Mouse (Mus musculus) limb, embryonic 15.5 days (tissue): Measurements from ENCODE around the gene Gm28053. TPM values are rescaled to one million over a fixed set of nuclear protein-coding genes. Genes with fewer than 3 reads are reported as not detected.

Experiments used
- ATAC-seq: fragments of 200-750 bp; cut with Nextera tagmentation; 2 replicates; pipeline ENCODE4 v1.8.0; 2017; ENCODE audit warnings: low read depth, moderate TSS enrichment; ENCODE audit not compliant: insufficient number of reproducible peaks, low FRiP score, low TSS enrichment
- H3K27ac ChIP-seq: fragments of 300-500 bp; sonication (generic); 2 replicates; pipeline ENCODE4 v1.5.1; 2015; ENCODE audit warnings: moderate library complexity, mild to moderate bottlenecking, inconsistent platforms
- H3K27me3 ChIP-seq: fragments of 300-500 bp; sonication (generic); 2 replicates; pipeline ENCODE4 v1.6.1; 2015; ENCODE audit warnings: inconsistent platforms
- H3K36me3 ChIP-seq: fragments of 300-500 bp; sonication (generic); 2 replicates; pipeline ENCODE4 v1.6.1; 2015; ENCODE audit warnings: inconsistent platforms
- H3K4me1 ChIP-seq: fragments of 300-500 bp; sonication (generic); 2 replicates; pipeline ENCODE4 v1.6.1; 2015; ENCODE audit warnings: inconsistent platforms
- H3K4me2 ChIP-seq: fragments of 300-500 bp; sonication (generic); 2 replicates; pipeline ENCODE4 v1.6.1; 2015; ENCODE audit warnings: mild to moderate bottlenecking, inconsistent platforms
- H3K4me3 ChIP-seq: fragments of 300-500 bp; sonication (generic); 2 replicates; pipeline ENCODE4 v1.5.1; 2015; ENCODE audit warnings: mild to moderate bottlenecking, inconsistent platforms
- H3K9ac ChIP-seq: fragments of 300-500 bp; sonication (generic); 2 replicates; pipeline ENCODE4 v1.6.1; 2015; ENCODE audit warnings: inconsistent platforms
- H3K9me3 ChIP-seq: fragments of 300-500 bp; sonication (generic); 2 replicates; pipeline ENCODE4 v1.6.1; 2016; ENCODE audit warnings: inconsistent platforms
- WGBS: fragments of 180-500 bp; shearing (Covaris S2); methylation state at CpG from one replicate; pipeline ENCODE4 v1.1.7; 2015; 5-methylcytosine and 5-hydroxymethylcytosine counted together
- polyA plus RNA-seq: library from polyadenylated mRNA; unstranded; fragments of >200 nt; fragmentation: Nextera tagmentation; extraction: Ambion mirVana; gene quantifications from 2 replicates; pipeline ENCODE4 v1.2.1, GENCODE M21; 2015

The Gm28053 gene
- polyA plus RNA-seq, 1 experiment from 2014 or later, result 2.4 TPM

DNA sequence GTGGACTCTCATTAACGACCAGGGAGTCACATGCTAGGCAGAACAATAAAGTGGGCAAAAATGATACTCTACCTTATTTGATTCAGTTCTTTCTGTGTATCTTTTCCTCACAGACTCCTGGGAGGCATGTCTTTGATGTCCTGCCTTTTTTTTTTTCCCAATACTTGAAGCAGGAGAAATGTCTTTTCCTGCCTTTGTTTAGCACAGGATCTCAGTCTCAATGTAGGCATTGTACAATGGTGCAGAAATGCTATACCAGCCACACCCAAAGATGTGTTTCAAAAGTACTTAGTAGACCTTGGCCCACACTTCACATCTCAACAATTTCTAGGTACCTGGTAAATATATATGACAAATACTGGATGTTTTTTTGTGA, 20.9 kb upstream of the Gm28053 start:
- 40% methylated on average over 1 of the region's 1 CpGs for WGBS

DNA sequence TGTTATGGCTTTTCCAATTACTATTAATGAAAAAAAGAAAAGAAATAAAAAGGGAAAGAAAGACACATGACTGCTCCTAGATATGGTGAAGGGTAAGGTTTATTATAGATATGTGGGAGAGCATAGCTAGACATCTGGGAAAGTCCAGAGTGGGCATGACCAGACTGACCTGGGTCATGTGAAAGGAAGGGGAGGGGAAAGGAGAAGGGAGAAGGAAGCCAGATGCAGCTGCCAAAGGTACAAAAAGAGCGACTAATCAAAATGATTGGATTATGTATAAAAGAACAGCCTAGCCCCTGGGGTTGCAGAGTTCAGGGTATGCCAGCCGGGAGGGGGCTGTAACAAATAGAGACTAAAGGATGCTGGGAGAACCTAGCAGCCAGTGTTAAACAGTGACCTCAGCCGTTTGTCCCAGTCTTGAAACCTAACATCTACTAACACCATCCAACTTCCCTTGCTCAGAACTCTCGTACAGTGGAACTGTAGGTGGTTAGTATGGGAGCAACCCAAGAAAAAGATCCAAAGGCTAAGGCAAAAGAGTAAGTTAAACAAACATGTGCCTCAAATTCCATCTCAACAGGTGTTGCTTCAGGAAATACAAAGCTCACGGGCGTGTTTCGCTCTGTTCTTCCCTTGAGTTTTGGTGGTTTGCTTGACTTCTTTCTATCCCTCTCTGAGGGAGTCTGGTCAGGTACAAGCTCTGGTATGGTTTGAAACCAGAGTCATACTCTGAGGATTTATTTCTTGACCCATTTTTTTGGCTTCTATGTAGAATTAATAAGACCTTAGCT, 20.1 kb upstream of the Gm28053 start:
- H3K36me3 ChIP-seq, result no peaks in the 10 kb centered on the region
- no peak overlapping the region for H3K4me2 ChIP-seq
- no peaks in the 10 kb centered on the region for H3K4me1 ChIP-seq
- H3K9ac ChIP-seq, result no peak overlapping the region
- no peaks in the 10 kb centered on the region for H3K27me3 ChIP-seq
- no peak overlapping the region for H3K27ac ChIP-seq
- H3K9me3 ChIP-seq, result no peaks in the 10 kb centered on the region
- H3K4me3 ChIP-seq, result no peak overlapping the region
- ATAC-seq, result no peak
- WGBS, result 83% methylated on average over 7 of the region's 7 CpGs

More for the DNA sequence above, 20.9 kb upstream of the Gm28053 start:
- no peaks in the 10 kb centered on the region for H3K4me1 ChIP-seq
- ATAC-seq, result no peak
- H3K4me3 ChIP-seq, result no peak overlapping the region
- no peak overlapping the region for H3K9ac ChIP-seq
- H3K9me3 ChIP-seq, result no peaks in the 10 kb centered on the region
- no peak overlapping the region for H3K4me2 ChIP-seq
- no peaks in the 10 kb centered on the region for H3K36me3 ChIP-seq
- no peak overlapping the region for H3K27ac ChIP-seq
- H3K27me3 ChIP-seq, result no peaks in the 10 kb centered on the region

DNA sequence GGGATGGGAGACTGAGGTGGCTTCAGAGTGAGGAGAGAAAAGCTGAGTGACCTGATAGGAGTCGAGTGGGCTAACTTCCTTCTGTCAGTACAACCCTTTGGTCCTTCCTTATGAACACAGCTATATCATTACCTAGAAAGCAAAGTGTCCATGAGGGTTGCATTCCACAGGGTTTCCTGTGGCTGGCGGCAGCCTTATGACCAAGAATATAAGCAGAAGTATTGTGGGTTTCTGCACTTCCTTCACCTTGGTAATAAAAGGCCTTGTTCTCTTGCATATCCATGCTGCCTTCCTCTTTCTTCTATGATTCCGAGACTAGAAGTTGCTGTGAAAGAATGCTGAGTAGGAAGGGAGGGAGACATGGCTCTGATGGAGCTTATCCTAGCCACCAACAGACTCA, 19.5 kb upstream of the Gm28053 start:
- Histone ChIP-seq H3K9me3 (no peaks in the 10 kb centered on the region), H3K4me3 (no peak overlapping the region), H3K36me3 (no peaks in the 10 kb centered on the region), H3K27ac (no peak overlapping the region), H3K4me1 (no peaks in the 10 kb centered on the region), H3K9ac (no peak overlapping the region), H3K4me2 (no peak overlapping the region), H3K27me3 (no peaks in the 10 kb centered on the region)
- 74% methylated on average over 3 of the region's 3 CpGs for WGBS
- no peak for ATAC-seq

DNA sequence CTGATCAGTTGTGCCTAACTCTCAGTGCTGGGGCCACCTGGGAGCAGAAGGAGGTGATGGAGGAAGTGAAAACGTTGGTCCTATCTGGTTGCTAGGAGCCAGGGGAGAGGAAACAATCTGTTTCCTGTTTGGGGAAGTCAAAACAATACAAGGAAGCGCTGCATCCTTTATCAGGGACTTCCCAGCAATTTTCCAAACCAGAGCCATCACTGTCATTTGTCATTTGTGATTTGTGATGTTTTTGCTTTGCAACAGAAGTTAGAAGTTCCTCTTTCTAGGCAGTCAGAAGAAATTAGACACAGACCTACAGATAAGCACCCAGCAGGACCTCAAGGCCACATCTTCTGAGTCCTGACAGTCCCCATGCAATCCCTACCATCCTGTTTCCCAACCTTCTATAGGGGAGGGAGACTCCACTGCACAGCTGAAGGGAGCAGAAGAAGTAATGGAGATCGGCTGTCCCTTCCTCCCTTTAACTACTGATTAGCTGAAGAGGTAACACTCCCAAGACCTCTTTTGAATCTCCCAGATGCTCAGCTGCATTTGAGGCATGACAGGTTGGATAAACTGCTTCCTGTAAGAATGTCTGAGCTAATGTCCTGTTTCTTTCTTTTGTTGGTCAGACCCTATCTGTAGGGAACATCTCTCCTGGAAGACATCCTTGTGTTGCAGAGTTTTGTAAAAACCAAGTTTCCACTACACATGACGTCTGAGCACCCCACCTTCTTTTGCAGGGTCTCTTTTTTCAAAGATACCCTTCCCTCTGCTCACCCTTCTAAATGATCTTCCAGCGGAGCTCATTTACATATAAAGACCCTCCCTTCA, 17.9 kb upstream of the Gm28053 start:
- no peak for ATAC-seq
- no peak overlapping the region for H3K4me3 ChIP-seq
- no peak overlapping the region for H3K27ac ChIP-seq
- no peak overlapping the region for H3K9ac ChIP-seq
- H3K27me3 ChIP-seq, result no peaks in the 10 kb centered on the region
- H3K9me3 ChIP-seq, result no peaks in the 10 kb centered on the region
- WGBS, result 55% methylated on average over 5 of the region's 5 CpGs
- no peak overlapping the region for H3K4me2 ChIP-seq
- H3K36me3 ChIP-seq, result no peaks in the 10 kb centered on the region
- no peaks in the 10 kb centered on the region for H3K4me1 ChIP-seq

DNA sequence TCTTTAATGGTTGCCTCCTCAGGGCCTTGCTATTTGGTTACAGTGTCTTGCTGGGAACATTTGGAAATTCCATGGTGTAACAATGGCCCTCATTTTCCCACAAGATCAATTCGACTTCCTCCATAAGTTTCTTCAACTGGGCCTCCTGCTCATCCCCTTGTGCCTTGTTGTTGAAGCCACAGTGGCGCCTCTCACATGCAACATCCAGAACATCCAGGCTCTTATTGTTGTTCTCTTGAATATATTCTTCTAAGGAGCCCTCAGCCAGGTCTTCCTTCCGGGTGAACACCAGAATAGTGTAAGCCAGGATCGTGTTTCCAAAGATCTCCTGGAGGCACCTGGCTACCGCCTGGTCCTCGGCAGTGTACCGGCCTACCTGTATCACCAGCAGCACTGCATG, 16.3 kb upstream of the Gm28053 start:
- no peak for ATAC-seq
- no peaks in the 10 kb centered on the region for H3K27me3 ChIP-seq
- H3K4me3 ChIP-seq, result no peak overlapping the region
- no peaks in the 10 kb centered on the region for H3K36me3 ChIP-seq
- no peak overlapping the region for H3K4me2 ChIP-seq
- no peaks in the 10 kb centered on the region for H3K4me1 ChIP-seq
- H3K9me3 ChIP-seq, result no peaks in the 10 kb centered on the region
- 85% methylated on average over 7 of the region's 7 CpGs for WGBS
- no peak overlapping the region for H3K27ac ChIP-seq
- H3K9ac ChIP-seq, result no peak overlapping the region

DNA sequence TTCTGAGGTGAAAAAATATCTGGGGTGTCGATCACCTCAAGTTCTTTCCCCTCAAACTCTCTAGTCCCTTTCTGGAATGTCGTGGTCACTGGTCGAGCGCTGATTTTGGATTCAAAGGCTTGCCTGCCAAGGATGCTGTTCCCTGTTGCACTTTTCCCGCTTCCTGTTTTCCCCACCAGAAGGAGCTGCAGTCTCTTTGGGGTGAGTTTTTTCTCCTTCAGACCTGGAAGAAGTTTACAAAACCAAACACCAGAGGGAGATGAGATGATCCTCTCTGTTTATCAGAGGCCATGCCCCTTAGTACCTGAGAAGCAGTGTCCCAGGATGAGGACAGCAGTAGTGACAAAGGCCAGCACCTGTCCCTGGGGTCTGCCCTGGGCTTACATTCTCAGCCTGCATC, 15.8 kb upstream of the Gm28053 start:
- no peak overlapping the region for H3K9ac ChIP-seq
- ATAC-seq, result no peak
- no peak overlapping the region for H3K4me3 ChIP-seq
- no peaks in the 10 kb centered on the region for H3K36me3 ChIP-seq
- no peaks in the 10 kb centered on the region for H3K27me3 ChIP-seq
- H3K4me2 ChIP-seq, result no peak overlapping the region
- H3K9me3 ChIP-seq, result no peaks in the 10 kb centered on the region
- no peak overlapping the region for H3K27ac ChIP-seq
- H3K4me1 ChIP-seq, result no peaks in the 10 kb centered on the region
- WGBS, result 62% methylated on average over 5 of the region's 5 CpGs

DNA sequence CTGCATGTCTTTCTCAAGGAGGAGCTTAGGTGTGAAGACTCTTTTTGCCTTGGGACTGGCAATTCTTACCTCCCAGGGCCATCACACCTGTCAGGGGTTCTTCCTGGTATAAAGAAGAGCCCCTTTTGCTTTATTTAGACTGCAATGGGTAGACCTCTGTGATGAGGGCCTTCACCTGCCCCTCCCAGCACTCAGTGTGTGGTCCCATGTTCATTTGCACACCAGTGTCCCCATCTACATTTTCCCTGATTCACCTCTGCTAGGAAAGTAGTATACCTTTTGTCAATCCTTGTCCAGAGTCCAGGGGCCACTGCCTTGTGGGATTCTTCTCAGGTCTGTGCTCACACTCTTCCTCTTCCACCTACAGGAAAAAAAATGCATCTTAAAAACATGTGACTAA, 14.3 kb upstream of the Gm28053 start:
- no peak for ATAC-seq
- Histone ChIP-seq H3K36me3 (no peaks in the 10 kb centered on the region), H3K27ac (no peak overlapping the region), H3K4me2 (no peak overlapping the region), H3K27me3 (no peaks in the 10 kb centered on the region), H3K9me3 (no peaks in the 10 kb centered on the region), H3K4me3 (no peak overlapping the region), H3K4me1 (no peaks in the 10 kb centered on the region), H3K9ac (no peak overlapping the region)

DNA sequence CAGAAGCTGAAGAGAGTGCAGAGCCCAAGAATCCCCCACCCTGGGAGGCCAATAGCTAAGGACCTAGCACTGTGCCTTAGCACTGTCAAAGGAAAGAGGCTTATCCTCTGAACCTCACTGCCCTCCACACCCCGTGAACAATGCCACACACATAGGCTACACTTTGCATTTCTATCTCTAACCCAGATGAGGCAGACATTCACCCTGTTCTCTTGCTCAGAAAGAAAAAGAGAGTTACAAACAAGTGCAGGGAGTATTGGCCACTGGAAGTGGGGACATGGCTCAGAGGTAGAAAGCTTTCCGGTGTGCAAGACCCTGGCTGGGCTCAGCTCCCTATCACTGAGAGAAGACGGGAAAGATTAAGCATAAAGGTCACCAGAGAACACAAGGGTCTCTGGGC, 12.3 kb upstream of the Gm28053 start:
- no peaks in the 10 kb centered on the region for H3K27me3 ChIP-seq
- ATAC-seq, result no peak
- 62% methylated on average over 3 of the region's 3 CpGs for WGBS
- no peaks in the 10 kb centered on the region for H3K9me3 ChIP-seq
- no peak overlapping the region for H3K4me3 ChIP-seq
- no peaks in the 10 kb centered on the region for H3K4me1 ChIP-seq
- H3K36me3 ChIP-seq, result no peaks in the 10 kb centered on the region
- no peak overlapping the region for H3K9ac ChIP-seq
- H3K27ac ChIP-seq, result no peak overlapping the region
- no peak overlapping the region for H3K4me2 ChIP-seq

DNA sequence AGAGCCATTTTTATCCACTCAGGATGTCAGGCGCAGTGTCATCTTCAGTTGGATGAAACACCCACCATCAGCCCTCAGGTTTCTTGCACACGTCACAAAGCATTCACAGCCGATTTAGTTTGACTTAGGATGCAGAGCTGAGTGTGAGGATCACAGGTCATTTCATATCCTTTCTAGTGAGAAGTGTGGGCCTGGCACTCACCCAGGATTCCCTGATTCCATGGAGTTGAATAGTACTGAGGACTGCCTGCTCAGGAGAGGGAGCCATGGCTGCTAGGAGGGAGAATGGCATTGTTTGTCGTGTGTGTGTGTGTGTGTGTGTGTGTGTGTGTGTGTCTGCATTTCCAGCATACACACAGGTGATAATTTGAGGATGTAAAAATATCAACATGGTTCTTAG, 1.9 kb downstream of the Gm28053 start:
- 83% methylated on average over 4 of the region's 4 CpGs for WGBS
- H3K4me2 ChIP-seq, result no peak overlapping the region
- no peaks in the 10 kb centered on the region for H3K36me3 ChIP-seq
- no peaks in the 10 kb centered on the region for H3K27me3 ChIP-seq
- no peak for ATAC-seq
- no peaks in the 10 kb centered on the region for H3K4me1 ChIP-seq
- H3K27ac ChIP-seq, result no peak overlapping the region
- H3K9ac ChIP-seq, result no peak overlapping the region
- H3K9me3 ChIP-seq, result no peaks in the 10 kb centered on the region
- H3K4me3 ChIP-seq, result no peak overlapping the region

DNA sequence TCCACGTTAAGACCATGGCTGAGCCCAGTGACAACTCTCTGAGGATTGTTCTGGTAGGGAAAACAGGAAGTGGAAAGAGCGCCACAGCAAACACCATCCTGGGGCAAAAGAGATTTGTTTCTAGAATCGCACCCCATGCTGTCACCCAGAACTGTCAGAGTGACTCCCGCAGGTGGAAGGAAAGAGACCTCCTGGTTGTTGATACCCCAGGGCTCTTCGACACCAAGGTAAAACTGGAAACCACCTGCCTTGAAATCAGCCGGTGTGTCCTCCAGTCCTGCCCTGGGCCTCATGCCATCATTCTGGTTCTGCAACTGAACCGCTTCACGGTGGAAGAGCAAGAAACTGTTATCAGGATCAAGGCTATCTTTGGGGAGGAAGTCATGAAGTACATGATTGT, 5.1 kb downstream of the Gm28053 start:
- Histone ChIP-seq H3K36me3 (no peaks in the 10 kb centered on the region), H3K9ac (no peak overlapping the region), H3K4me3 (no peak overlapping the region), H3K4me1 (no peaks in the 10 kb centered on the region), H3K4me2 (no peak overlapping the region), H3K9me3 (no peaks in the 10 kb centered on the region), H3K27me3 (no peaks in the 10 kb centered on the region), H3K27ac (no peak overlapping the region)
- WGBS, result 80% methylated on average over 8 of the region's 8 CpGs
- no peak for ATAC-seq

DNA sequence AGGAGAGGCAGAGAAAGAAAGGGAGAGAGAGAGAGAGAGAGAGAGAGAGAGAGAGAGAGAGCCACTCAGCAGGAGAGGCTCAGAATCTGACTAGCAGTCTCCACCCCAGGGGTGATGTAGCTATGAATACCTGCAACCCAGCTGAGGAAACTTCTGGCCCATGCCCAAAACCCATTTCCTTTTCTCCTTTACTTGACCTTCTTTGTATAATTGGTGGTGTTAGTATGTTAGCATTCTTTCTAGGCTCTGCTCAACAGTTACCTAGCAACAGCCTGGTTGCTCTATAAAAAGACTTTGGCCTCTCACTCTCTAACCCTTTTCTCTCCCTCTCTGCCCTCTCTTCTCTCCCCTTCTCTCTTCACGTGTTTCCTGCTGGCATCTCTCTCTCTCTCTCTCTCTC, 7.1 kb downstream of the Gm28053 start:
- no peak overlapping the region for H3K27ac ChIP-seq
- no peak overlapping the region for H3K4me3 ChIP-seq
- WGBS, result 0% methylated on average over 1 of the region's 1 CpGs
- no peaks in the 10 kb centered on the region for H3K36me3 ChIP-seq
- no peaks in the 10 kb centered on the region for H3K9me3 ChIP-seq
- H3K4me1 ChIP-seq, result no peaks in the 10 kb centered on the region
- no peak overlapping the region for H3K4me2 ChIP-seq
- H3K9ac ChIP-seq, result no peak overlapping the region
- ATAC-seq, result no peak
- H3K27me3 ChIP-seq, result no peaks in the 10 kb centered on the region

DNA sequence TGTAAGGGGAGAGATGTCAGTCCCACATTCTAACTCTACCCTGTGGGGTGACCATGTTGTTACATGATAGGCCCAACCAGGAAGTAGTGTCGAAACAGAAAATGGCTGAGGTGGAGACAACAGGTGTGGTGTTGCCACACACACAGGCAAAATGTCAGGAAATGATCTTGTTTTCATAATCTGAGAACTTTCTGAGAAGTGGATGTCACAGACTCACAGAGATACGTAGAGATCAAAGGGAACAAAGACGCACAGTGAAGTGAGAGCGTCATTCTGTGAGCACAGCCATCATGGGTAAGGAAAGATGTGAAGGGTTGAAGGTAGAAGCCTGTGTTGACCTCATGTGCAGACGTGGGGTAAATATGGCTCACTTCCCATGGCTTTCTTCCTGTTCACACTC, 9.4 kb downstream of the Gm28053 start:
- Histone ChIP-seq H3K9ac (no peak overlapping the region), H3K9me3 (no peaks in the 10 kb centered on the region), H3K4me1 (no peaks in the 10 kb centered on the region), H3K4me2 (no peak overlapping the region), H3K27me3 (no peaks in the 10 kb centered on the region), H3K27ac (no peak overlapping the region), H3K4me3 (no peak overlapping the region), H3K36me3 (no peaks in the 10 kb centered on the region)
- no peak for ATAC-seq
- 86% methylated on average over 5 of the region's 5 CpGs for WGBS
